Mouse (Mus musculus) embryonic facial prominence, embryonic 10.5 days (tissue): ENCODE measurements around the gene Adamts3. TPM values are rescaled to one million over a fixed set of nuclear protein-coding genes. Genes with fewer than 3 reads are reported as not detected.

ENCODE experiments used
- DNase-seq: peaks from one replicate; pipeline ENCODE4 v3.0.0-alpha.2; 2017; ENCODE audit warnings: low spot score
- H3K27ac ChIP-seq: fragments of 300-500 bp; sonication (generic); replicated peaks from 2 replicates; pipeline ENCODE4 v1.5.1; 2016; ENCODE audit warnings: mild to moderate bottlenecking
- H3K27me3 ChIP-seq: fragments of 300-500 bp; sonication (generic); replicated peaks from 2 replicates; pipeline ENCODE4 v1.6.1; 2016; ENCODE audit warnings: low read depth, mild to moderate bottlenecking; ENCODE audit not compliant: poor library complexity, severe bottlenecking
- H3K36me3 ChIP-seq: fragments of 300-500 bp; sonication (generic); replicated peaks from 2 replicates; pipeline ENCODE4 v1.6.1; 2016; ENCODE audit warnings: mild to moderate bottlenecking, moderate library complexity
- H3K4me1 ChIP-seq: fragments of 300-500 bp; sonication (generic); 2 replicates; pipeline ENCODE4 v1.6.1; 2016
- H3K4me3 ChIP-seq: fragments of 300-500 bp; sonication (generic); 2 replicates; pipeline ENCODE4 v1.5.1; 2016; ENCODE audit warnings: mild to moderate bottlenecking, moderate library complexity
- H3K9me3 ChIP-seq: fragments of 300-500 bp; sonication (generic); 2 replicates; pipeline ENCODE4 v1.6.1; 2016; ENCODE audit warnings: mild to moderate bottlenecking
- WGBS: fragments of 180-500 bp; shearing (Covaris S2); methylation state at CpG from one replicate; pipeline ENCODE4 v1.1.7; 2016; 5-methylcytosine and 5-hydroxymethylcytosine counted together
- polyA plus RNA-seq: library from polyadenylated mRNA; unstranded; fragments of >200 nt; fragmentation: Nextera tagmentation; extraction: Ambion mirVana; gene quantifications from 2 replicates; pipeline ENCODE4 v1.2.1, GENCODE M21; 2016

The Adamts3 gene
- polyA plus RNA-seq, 1 experiment from 2014 or later: 4.0 TPM

GRCm38 (mm10) chr5:89881425-89881824 lies 1.7 kb downstream of the Adamts3 start:
- Histone ChIP-seq H3K4me1 (peaks cover 30% of the 10 kb centered on the region), H3K9me3 (peaks cover 5% of the 10 kb centered on the region), H3K36me3 (peaks cover 7% of the 10 kb centered on the region), H3K27ac (peak overlapping the region; percentile 91; the same call in 1 of the 2 replicates), H3K4me3 (peak overlapping the region; percentile 83), H3K27me3 (no peaks in the 10 kb centered on the region)
- 33% methylated on average over 4 of the region's 4 CpGs for WGBS
- DNase-seq: no peak

GRCm38 (mm10) chr5:89878866-89879392 lies 4.2 kb downstream of the Adamts3 start:
- DNase-seq: no peak
- Histone ChIP-seq H3K4me3 (no peak overlapping the region), H3K27ac (no peak overlapping the region), H3K36me3 (peaks cover 7% of the 10 kb centered on the region), H3K4me1 (peaks cover 28% of the 10 kb centered on the region), H3K27me3 (no peaks in the 10 kb centered on the region), H3K9me3 (peaks cover 5% of the 10 kb centered on the region)
- WGBS: 83% methylated on average over 11 of the region's 11 CpGs

- no peaks in the 10 kb centered on the region for H3K9me3 ChIP-seq
- H3K4me1 ChIP-seq: no peaks in the 10 kb centered on the region
- no peaks in the 10 kb centered on the region for H3K36me3 ChIP-seq
- no peak overlapping the region for H3K4me3 ChIP-seq
- no peaks in the 10 kb centered on the region for H3K27me3 ChIP-seq
- no peak for DNase-seq
- no peak overlapping the region for H3K27ac ChIP-seq
- 50% methylated on average over 2 of the region's 2 CpGs for WGBS
Observed at GRCm38 (mm10) chr5:89872661-89873060, 10.5 kb downstream of the Adamts3 start.

- no peaks in the 10 kb centered on the region for H3K4me1 ChIP-seq
- DNase-seq: no peak
- H3K27me3 ChIP-seq: no peaks in the 10 kb centered on the region
- peaks cover 3% of the 10 kb centered on the region; the same call in 1 of the 2 replicates for H3K36me3 ChIP-seq
- H3K4me3 ChIP-seq: no peak overlapping the region
- no peak overlapping the region for H3K27ac ChIP-seq
- no peaks in the 10 kb centered on the region for H3K9me3 ChIP-seq
- WGBS: 88% methylated on average over 4 of the region's 4 CpGs
Observed at GRCm38 (mm10) chr5:89859603-89860002, 23.5 kb downstream of the Adamts3 start.

- no peaks in the 10 kb centered on the region for H3K27me3 ChIP-seq
- DNase-seq: no peak
Observed at GRCm38 (mm10) chr5:89858837-89859236, 24.3 kb downstream of the Adamts3 start.

DNA sequence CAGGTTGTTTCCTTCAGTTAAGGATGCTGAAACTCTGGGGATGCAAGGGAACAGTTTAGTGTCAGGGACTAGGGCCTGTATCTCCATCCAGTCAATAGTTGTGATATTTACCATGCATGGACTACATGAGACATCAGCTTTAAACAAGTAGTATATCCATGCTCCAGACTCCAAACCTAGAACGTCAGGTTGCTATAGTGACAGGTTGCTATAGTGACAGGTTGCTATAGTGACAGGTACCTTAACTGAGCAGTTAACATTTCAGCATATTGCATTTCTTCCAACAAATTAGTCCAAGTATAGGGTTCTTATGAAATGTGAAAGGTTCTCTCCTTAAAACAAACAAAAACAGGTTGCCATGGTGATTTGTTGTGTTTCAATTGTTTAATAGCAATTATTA lies 36.6 kb downstream of the Adamts3 start:
- 74% methylated on average over 1 of the region's 1 CpGs for WGBS
- Histone ChIP-seq H3K4me1 (peaks cover 4% of the 10 kb centered on the region; the same call in 1 of the 2 replicates), H3K27ac (no peak overlapping the region), H3K9me3 (no peaks in the 10 kb centered on the region), H3K27me3 (no peaks in the 10 kb centered on the region), H3K4me3 (no peak overlapping the region), H3K36me3 (no peaks in the 10 kb centered on the region)
- no peak for DNase-seq

More at GRCm38 (mm10) chr5:89858837-89859236, 24.3 kb downstream of the Adamts3 start:
- WGBS: 94% methylated on average over 1 of the region's 1 CpGs
- Histone ChIP-seq H3K9me3 (no peaks in the 10 kb centered on the region), H3K36me3 (peaks cover 3% of the 10 kb centered on the region; the same call in 1 of the 2 replicates), H3K4me3 (no peak overlapping the region), H3K4me1 (no peaks in the 10 kb centered on the region), H3K27ac (no peak overlapping the region)

DNA sequence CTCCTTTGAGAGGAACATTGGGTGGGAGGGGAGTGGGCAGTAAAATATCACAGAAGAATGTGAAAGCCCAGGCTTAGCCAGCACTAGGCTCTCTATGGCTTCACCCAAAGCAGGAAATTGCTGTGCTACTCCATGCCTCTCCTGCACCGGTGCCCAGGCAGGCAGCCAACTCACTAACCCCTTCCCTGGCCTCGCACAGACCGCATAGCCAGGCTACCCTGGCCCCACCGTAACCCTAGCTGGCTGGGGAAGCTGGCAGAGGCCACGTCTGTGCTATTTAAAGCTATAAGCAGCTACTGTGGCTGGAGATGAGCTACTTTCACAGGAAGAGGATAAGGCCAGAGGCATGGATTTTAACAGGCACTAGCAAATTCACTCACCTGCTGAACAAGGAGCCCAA lies 38.8 kb downstream of the Adamts3 start:
- Histone ChIP-seq H3K27ac (no peak overlapping the region), H3K27me3 (no peaks in the 10 kb centered on the region), H3K9me3 (no peaks in the 10 kb centered on the region), H3K4me3 (no peak overlapping the region), H3K36me3 (no peaks in the 10 kb centered on the region), H3K4me1 (peaks cover 4% of the 10 kb centered on the region; the same call in 1 of the 2 replicates)
- DNase-seq: no peak
- WGBS: 57% methylated on average over 5 of the region's 5 CpGs

- peaks cover 4% of the 10 kb centered on the region; the same call in 1 of the 2 replicates for H3K4me1 ChIP-seq
- WGBS: 93% methylated on average over 7 of the region's 7 CpGs
- no peak overlapping the region for H3K4me3 ChIP-seq
- DNase-seq: no peak
- H3K27me3 ChIP-seq: no peaks in the 10 kb centered on the region
- H3K9me3 ChIP-seq: no peaks in the 10 kb centered on the region
- no peaks in the 10 kb centered on the region for H3K36me3 ChIP-seq
- no peak overlapping the region for H3K27ac ChIP-seq
Observed at GRCm38 (mm10) chr5:89843478-89843877, 39.7 kb downstream of the Adamts3 start.

DNA sequence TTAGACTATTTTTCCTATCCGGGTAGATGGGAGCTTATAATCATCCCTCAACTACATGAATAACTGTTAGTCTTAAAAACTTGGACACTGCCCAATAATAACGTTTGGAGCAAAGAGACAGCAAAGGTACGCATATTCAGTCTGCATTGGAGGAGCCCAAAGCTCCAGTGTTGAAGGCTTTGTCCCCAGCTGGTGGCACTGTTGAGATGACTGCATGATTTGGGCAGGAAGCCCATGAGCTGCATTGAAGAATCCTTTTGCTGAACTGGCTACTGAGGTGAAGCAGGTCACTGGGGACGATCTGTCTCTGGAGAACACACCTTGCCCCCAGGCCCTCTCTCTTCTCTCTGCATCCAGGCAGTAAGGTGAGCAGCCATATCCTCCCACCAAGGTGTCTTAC lies 43.5 kb downstream of the Adamts3 start:
- no peak overlapping the region for H3K4me3 ChIP-seq
- DNase-seq: no peak
- WGBS: 77% methylated on average over 4 of the region's 4 CpGs
- H3K27me3 ChIP-seq: no peaks in the 10 kb centered on the region
- no peaks in the 10 kb centered on the region for H3K9me3 ChIP-seq
- H3K4me1 ChIP-seq: peaks cover 4% of the 10 kb centered on the region; the same call in 1 of the 2 replicates
- no peaks in the 10 kb centered on the region for H3K36me3 ChIP-seq
- H3K27ac ChIP-seq: no peak overlapping the region

DNA sequence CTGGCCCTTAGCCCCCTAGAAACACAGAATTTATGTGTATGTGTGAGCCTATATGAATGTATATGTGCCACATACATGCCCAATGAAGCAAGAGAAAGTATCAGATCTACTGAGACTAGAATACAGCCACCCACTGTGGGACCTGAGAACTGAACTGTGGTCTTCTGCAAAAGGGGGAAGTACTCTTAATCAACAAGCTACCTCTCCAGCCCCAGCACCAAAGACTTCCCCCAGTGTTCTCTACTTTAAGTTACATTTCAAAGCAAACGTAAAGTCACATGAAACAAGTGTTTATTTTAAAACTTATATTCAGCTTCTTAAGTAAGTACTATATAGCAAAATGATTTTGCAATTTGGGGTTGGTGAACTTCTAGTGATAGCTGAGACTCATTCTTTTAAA lies 62.0 kb downstream of the Adamts3 start:
- no peak overlapping the region for H3K27ac ChIP-seq
- DNase-seq: no peak
- H3K27me3 ChIP-seq: no peaks in the 10 kb centered on the region
- H3K4me1 ChIP-seq: no peaks in the 10 kb centered on the region
- WGBS: 91% methylated on average over 1 of the region's 1 CpGs
- H3K9me3 ChIP-seq: no peaks in the 10 kb centered on the region
- no peaks in the 10 kb centered on the region for H3K36me3 ChIP-seq
- H3K4me3 ChIP-seq: no peak overlapping the region

DNA sequence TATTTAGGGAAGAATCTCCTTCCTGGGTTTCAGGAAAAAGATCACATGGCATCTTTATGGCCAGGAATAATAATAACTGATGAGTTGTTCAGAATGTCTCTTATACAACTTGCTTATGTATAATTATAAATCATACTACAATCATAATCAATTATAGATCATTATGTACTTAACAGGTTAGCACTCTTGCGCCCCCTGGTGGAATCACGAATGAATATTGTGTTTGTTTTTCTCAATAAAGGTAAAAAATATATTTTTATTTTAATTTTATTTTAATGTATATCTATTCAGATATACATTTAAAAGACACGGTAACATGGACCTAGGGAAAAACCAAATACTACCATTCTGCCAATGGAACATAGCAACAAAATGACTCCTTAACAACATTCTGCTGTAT lies 63.6 kb downstream of the Adamts3 start:
- Histone ChIP-seq H3K9me3 (no peaks in the 10 kb centered on the region), H3K4me3 (no peak overlapping the region), H3K36me3 (no peaks in the 10 kb centered on the region), H3K27me3 (no peaks in the 10 kb centered on the region), H3K27ac (no peak overlapping the region), H3K4me1 (no peaks in the 10 kb centered on the region)
- WGBS: 27% methylated on average over 3 of the region's 3 CpGs
- DNase-seq: no peak

DNA sequence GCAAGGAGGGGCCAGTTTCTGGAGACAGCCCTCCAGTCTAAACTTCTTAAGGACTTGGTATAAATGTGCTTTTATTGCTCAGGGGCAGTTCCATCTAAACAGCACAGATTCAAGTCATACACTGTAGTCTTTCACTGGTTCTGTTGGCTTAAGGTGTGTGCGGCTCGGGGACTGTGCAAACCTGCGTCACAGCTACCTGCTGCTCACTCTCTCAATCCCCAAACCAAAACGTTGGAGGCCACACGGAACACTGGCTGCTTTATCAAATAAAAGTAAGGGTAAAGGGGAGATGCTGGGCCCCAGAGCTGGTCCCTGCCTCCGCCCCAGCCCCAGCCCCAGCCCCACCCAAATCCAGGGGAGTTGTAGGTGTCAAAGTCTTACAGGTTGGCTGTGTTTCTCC lies 66.5 kb downstream of the Adamts3 start:
- Histone ChIP-seq H3K27ac (no peak overlapping the region), H3K36me3 (no peaks in the 10 kb centered on the region), H3K9me3 (no peaks in the 10 kb centered on the region), H3K4me3 (no peak overlapping the region), H3K4me1 (no peaks in the 10 kb centered on the region), H3K27me3 (no peaks in the 10 kb centered on the region)
- WGBS: 81% methylated on average over 6 of the region's 6 CpGs
- no peak for DNase-seq

GRCm38 (mm10) chr5:89814552-89814951 lies 68.6 kb downstream of the Adamts3 start:
- 91% methylated on average over 3 of the region's 3 CpGs for WGBS
- Histone ChIP-seq H3K36me3 (no peaks in the 10 kb centered on the region), H3K4me1 (no peaks in the 10 kb centered on the region), H3K9me3 (no peaks in the 10 kb centered on the region), H3K4me3 (no peak overlapping the region), H3K27me3 (no peaks in the 10 kb centered on the region), H3K27ac (no peak overlapping the region)
- DNase-seq: no peak
